Mouse (Mus musculus) myocyte (in vitro differentiated cells): ENCODE results near the gene Ltb4r2. TPM values are rescaled to one million over a fixed set of nuclear protein-coding genes. Genes with fewer than 3 reads are reported as not detected.
A peak's percentile ranks its signal among the peaks of the same experiment; 100 is the strongest.
"Not testable (repeated sequence)": the region's sequence is repeated elsewhere in the genome, so short reads cannot be mapped to it uniquely, and the experiment has no call there.

Source experiments
- H3K27me3 ChIP-seq: one replicate; pipeline ENCODE4 v1.6.1; 2011; ENCODE audit not compliant: control insufficient read depth, insufficient read depth, insufficient read length
- H3K36me3 ChIP-seq: one replicate; pipeline ENCODE4 v1.6.1; 2011; ENCODE audit not compliant: control insufficient read depth, insufficient read depth
- H3K4me2 ChIP-seq: one replicate; pipeline ENCODE4 v1.6.1; 2011; ENCODE audit warnings: low read depth, control low read depth
- H3K4me3 ChIP-seq: one replicate; pipeline ENCODE4 v1.5.1; 2011; ENCODE audit warnings: mild to moderate bottlenecking, control low read depth, moderate library complexity
- H3K79me2 ChIP-seq: one replicate; pipeline ENCODE4 v1.6.1; 2011; ENCODE audit not compliant: control insufficient read depth, insufficient read depth
- H3ac ChIP-seq: one replicate; pipeline ENCODE4 v1.6.1; 2011; ENCODE audit not compliant: control insufficient read depth, insufficient read length
- CEBPB ChIP-seq: IDR thresholded peaks from 2 replicates; pipeline ENCODE4 v1.6.1; 2011; ENCODE audit warnings: mild to moderate bottlenecking, moderate library complexity; ENCODE audit not compliant: poor library complexity, insufficient read depth, severe bottlenecking
- E2F4 ChIP-seq: IDR thresholded peaks from one replicate; pipeline ENCODE4 v1.6.1; 2011; ENCODE audit warnings: mild to moderate bottlenecking, control low read depth, moderate library complexity; ENCODE audit not compliant: insufficient read depth
- MAX ChIP-seq: IDR thresholded peaks from one replicate; pipeline ENCODE4 v1.6.1; 2011; ENCODE audit warnings: low read depth, mild to moderate bottlenecking, control low read depth
- MYOD1 ChIP-seq, 3 experiments: IDR thresholded peaks; one replicate each; pipeline ENCODE4 v1.6.1; 2011; ENCODE audit warnings: control low read depth in 2 of 3, low read depth in 2 of 3, mild to moderate bottlenecking in 2 of 3, moderate library complexity in 1 of 3; ENCODE audit not compliant: insufficient read length in 2 of 3, control insufficient read depth in 1 of 3
- MYOG ChIP-seq, 3 experiments: IDR thresholded peaks; one replicate each; pipeline ENCODE4 v1.6.1; 2011; ENCODE audit warnings: control low read depth in 2 of 3, low read depth in 2 of 3, mild to moderate bottlenecking in 2 of 3; ENCODE audit not compliant: insufficient read length in 2 of 3, control insufficient read depth in 1 of 3, insufficient read depth in 1 of 3
- POLR2A ChIP-seq: IDR thresholded peaks from one replicate; pipeline ENCODE4 v1.6.1; 2011; ENCODE audit warnings: low read depth, mild to moderate bottlenecking, control low read depth, moderate library complexity; ENCODE audit not compliant: insufficient read length
- POLR2AphosphoS2 ChIP-seq: IDR thresholded peaks from one replicate; pipeline ENCODE4 v1.6.1; 2011; ENCODE audit warnings: low read depth, control low read depth; ENCODE audit not compliant: insufficient read length
- REST ChIP-seq: IDR thresholded peaks from one replicate; pipeline ENCODE4 v1.6.1; 2011; ENCODE audit warnings: mild to moderate bottlenecking, control low read depth, moderate library complexity; ENCODE audit not compliant: insufficient read depth, insufficient read length
- SRF ChIP-seq: IDR thresholded peaks from one replicate; pipeline ENCODE4 v1.6.1; 2011; ENCODE audit warnings: low read depth; ENCODE audit not compliant: control insufficient read depth, insufficient read length
- TCF12 ChIP-seq: IDR thresholded peaks from one replicate; pipeline ENCODE4 v1.6.1; 2011; ENCODE audit warnings: mild to moderate bottlenecking, control low read depth; ENCODE audit not compliant: poor library complexity, insufficient read depth, severe bottlenecking
- TCF3 ChIP-seq: IDR thresholded peaks from one replicate; pipeline ENCODE4 v1.6.1; 2011; ENCODE audit warnings: low read depth, control low read depth; ENCODE audit not compliant: insufficient read length
- USF1 ChIP-seq: IDR thresholded peaks from one replicate; pipeline ENCODE4 v1.6.1; 2011; ENCODE audit warnings: low read depth, mild to moderate bottlenecking, control low read depth, moderate library complexity
- polyA plus RNA-seq: library from polyadenylated mRNA; unstranded; fragments of >200 nt; fragmentation: generic; extraction: Trizol; gene quantifications from one replicate; pipeline ENCODE4 v1.2.1, GENCODE M21; 2012; ENCODE audit warnings: missing spikeins

Gene Ltb4r2
- polyA plus RNA-seq, 1 experiment, result 0.01 TPM

GRCm38 (mm10) chr14:55758363-55758784 is 2.9 kb upstream of the Ltb4r2 start, which contains the start of gene Cideb:
Gene Cideb (minus strand): TSS chr14:55758458.
- no peak within 1 kb of the TSS for H3K4me3 ChIP-seq

GRCm38 (mm10) chr14:55760156-55760555 is 1.1 kb upstream of the Ltb4r2 start:
- not testable (repeated sequence) for H3K36me3 ChIP-seq, H3ac ChIP-seq, H3K4me3 ChIP-seq, H3K79me2 ChIP-seq
- Histone ChIP-seq H3K27me3 (peaks cover 41% of the 10 kb centered on the region), H3K4me2 (peak overlapping the region; percentile 88)

More at GRCm38 (mm10) chr14:55758363-55758784, 2.9 kb upstream of the Ltb4r2 start, which contains the start of gene Cideb:
- peaks cover 27% of the 10 kb centered on the region for H3K27me3 ChIP-seq
- peaks cover 20% of the 10 kb centered on the region for H3K36me3 ChIP-seq
- H3K79me2 ChIP-seq, result no peaks in the 10 kb centered on the region
- TF ChIP-seq MAX (no peak), MYOD1 (IDR thresholded peaks at IDR 0.05; ENCODE audit: control insufficient read depth in 1 of 3, insufficient read length in 2 of 3, low read depth in 2 of 3) (no peak), POLR2A (no peak), E2F4 (no peak), TCF3 (no peak), REST (no peak)
- no peak within 1 kb of the TSS for H3ac ChIP-seq
- peak within 1 kb of the TSS; percentile 51 for H3K4me2 ChIP-seq

GRCm38 (mm10) chr14:55762001-55762821 is 983 bp downstream of the Ltb4r2 start:
- TF ChIP-seq REST (no peak), POLR2A (no peak), MYOG (IDR thresholded peaks at IDR 0.05; ENCODE audit: control insufficient read depth in 1 of 3, insufficient read depth in 1 of 3, insufficient read length in 2 of 3, low read depth in 2 of 3) (peak in 2 of 3 experiments; percentile 85 to 93), SRF (no peak), MAX (no peak), E2F4 (no peak), USF1 (no peak), TCF12 (no peak), TCF3 (peak; percentile 11), POLR2AphosphoS2 (no peak), CEBPB (no peak), MYOD1 (IDR thresholded peaks at IDR 0.05; ENCODE audit: control insufficient read depth in 1 of 3, insufficient read length in 2 of 3, low read depth in 2 of 3) (peak in 2 of 3 experiments; percentile 65 to 77)
- Histone ChIP-seq H3K27me3 (peaks cover 55% of the 10 kb centered on the region), H3ac (no peak overlapping the region), H3K4me2 (peak overlapping the region; percentile 38), H3K79me2 (no peaks in the 10 kb centered on the region), H3K4me3 (no peak overlapping the region), H3K36me3 (no peaks in the 10 kb centered on the region)

- no peak overlapping the region for H3K4me2 ChIP-seq
- H3ac ChIP-seq, result no peak overlapping the region
- H3K4me3 ChIP-seq, result no peak overlapping the region
- peaks cover 65% of the 10 kb centered on the region for H3K27me3 ChIP-seq
- no peaks in the 10 kb centered on the region for H3K36me3 ChIP-seq
- TF ChIP-seq TCF12, result no peak
- no peak for TF ChIP-seq MYOD1 (IDR thresholded peaks at IDR 0.05; ENCODE audit: control insufficient read depth in 1 of 3, insufficient read length in 2 of 3, low read depth in 2 of 3)
- no peak for TF ChIP-seq CEBPB
- TF ChIP-seq SRF, result no peak
- no peak for TF ChIP-seq POLR2A
- no peak for TF ChIP-seq E2F4
- no peak for TF ChIP-seq REST
- no peak for TF ChIP-seq MAX
- TF ChIP-seq TCF3, result no peak
- no peak for TF ChIP-seq MYOG (IDR thresholded peaks at IDR 0.05; ENCODE audit: control insufficient read depth in 1 of 3, insufficient read depth in 1 of 3, insufficient read length in 2 of 3, low read depth in 2 of 3)
- no peaks in the 10 kb centered on the region for H3K79me2 ChIP-seq
These were observed 1.9 kb downstream of the Ltb4r2 start for GRCm38 (mm10) chr14:55763166-55763565.

GRCm38 (mm10) chr14:55765696-55766095 is 4.5 kb downstream of the Ltb4r2 start, which contains the start of gene Ltb4r1:
Gene Ltb4r1 (plus strand): TSS chr14:55765962.
- Histone ChIP-seq H3K79me2 (no peaks in the 10 kb centered on the region), H3K36me3 (no peaks in the 10 kb centered on the region), H3K4me3 (no peak within 1 kb of the TSS), H3K4me2 (no peak within 1 kb of the TSS), H3ac (no peak within 1 kb of the TSS), H3K27me3 (peaks cover 72% of the 10 kb centered on the region)
- TF ChIP-seq POLR2AphosphoS2 (no peak), SRF (no peak), MYOD1 (IDR thresholded peaks at IDR 0.05; ENCODE audit: control insufficient read depth in 1 of 3, insufficient read length in 2 of 3, low read depth in 2 of 3) (no peak), MYOG (IDR thresholded peaks at IDR 0.05; ENCODE audit: control insufficient read depth in 1 of 3, insufficient read depth in 1 of 3, insufficient read length in 2 of 3, low read depth in 2 of 3) (no peak), USF1 (no peak), POLR2A (no peak), CEBPB (no peak), MAX (no peak), TCF3 (no peak), TCF12 (no peak), REST (no peak), E2F4 (no peak)
